Mouse (Mus musculus) kidney, adult 2 months (tissue): ENCODE measurements around the gene Tlr4.

Experiments
- CTCF ChIP-seq: fragments of 200-500 bp; conservative IDR thresholded peaks from 2 replicates; pipeline ENCODE4 v1.5.1; 2011; ENCODE audit warnings: low read depth, mild to moderate bottlenecking, control low read depth, low read length, moderate library complexity, mixed read lengths; ENCODE audit not compliant: insufficient read depth, insufficient read length
- POLR2A ChIP-seq: fragments of 200-500 bp; IDR thresholded peaks from one replicate; pipeline ENCODE4 v1.6.1; 2011; ENCODE audit warnings: low read depth, low read length, control low read depth

- TF ChIP-seq CTCF (no peak), POLR2A (no peak)
Measured at GRCm38 (mm10) chr4:66894981-66895380, 67.6 kb downstream of the Tlr4 start.
